Mouse (Mus musculus) macrophage (primary cell): ENCODE results near the gene Slco3a1. TPM values are rescaled to one million over a fixed set of nuclear protein-coding genes. Genes with fewer than 3 reads are reported as not detected.

Experiments
- H3K27ac ChIP-seq: fragments of 350-480 bp; formaldehyde crosslinking; 2 replicates; pipeline ENCODE4 v1.9.0; 2021
- H3K36me3 ChIP-seq: fragments of 350-480 bp; formaldehyde crosslinking; 2 replicates; pipeline ENCODE4 v1.9.0; 2021; ENCODE audit errors: inconsistent target
- H3K4me3 ChIP-seq: fragments of 350-480 bp; formaldehyde crosslinking; 2 replicates; pipeline ENCODE4 v1.9.0; 2021; ENCODE audit errors: inconsistent target
- H3K79me2 ChIP-seq: fragments of 350-480 bp; formaldehyde crosslinking; 2 replicates; pipeline ENCODE4 v1.9.0; 2021; ENCODE audit errors: inconsistent target
- WGBS: methylation state at CpG from one replicate; pipeline ENCODE4 v1.1.7; 2026; ENCODE audit warnings: inconsistent platforms; ENCODE audit not compliant: missing documents; 5-methylcytosine and 5-hydroxymethylcytosine counted together
- polyA plus RNA-seq: library from polyadenylated mRNA; stranded (reverse); fragments of 250-400 nt; gene quantifications from 3 replicates; pipeline ENCODE4 v1.2.4, GENCODE M21; 2018; ENCODE audit warnings: inconsistent platforms

The Slco3a1 gene
- polyA plus RNA-seq, 1 experiment from 2014 or later, result 1.2 TPM

DNA sequence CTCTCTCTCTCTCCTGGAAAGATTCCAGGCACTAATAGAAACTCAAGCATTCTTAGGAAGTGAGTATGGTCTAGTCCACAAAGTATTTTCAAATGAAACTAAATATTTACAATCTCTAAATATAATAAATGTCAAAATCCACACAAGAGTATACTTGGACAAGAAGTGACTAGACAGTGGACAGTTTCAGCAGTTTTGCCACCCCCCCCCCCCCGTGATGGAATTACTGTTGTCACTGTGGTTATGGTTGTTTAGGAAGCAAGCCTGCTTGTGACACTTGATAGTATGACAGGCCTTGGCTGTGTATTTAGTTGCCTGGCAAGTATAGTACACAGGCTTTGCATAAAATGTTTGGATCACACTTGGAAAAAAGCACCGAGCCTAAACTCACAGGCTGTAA is 192.9 kb downstream of the Slco3a1 start:
- Histone ChIP-seq H3K36me3 (no peaks in the 10 kb centered on the region), H3K79me2 (no peaks in the 10 kb centered on the region), H3K27ac (no peak overlapping the region), H3K4me3 (no peak overlapping the region)
- WGBS, result 80% methylated on average over 2 of the region's 2 CpGs

DNA sequence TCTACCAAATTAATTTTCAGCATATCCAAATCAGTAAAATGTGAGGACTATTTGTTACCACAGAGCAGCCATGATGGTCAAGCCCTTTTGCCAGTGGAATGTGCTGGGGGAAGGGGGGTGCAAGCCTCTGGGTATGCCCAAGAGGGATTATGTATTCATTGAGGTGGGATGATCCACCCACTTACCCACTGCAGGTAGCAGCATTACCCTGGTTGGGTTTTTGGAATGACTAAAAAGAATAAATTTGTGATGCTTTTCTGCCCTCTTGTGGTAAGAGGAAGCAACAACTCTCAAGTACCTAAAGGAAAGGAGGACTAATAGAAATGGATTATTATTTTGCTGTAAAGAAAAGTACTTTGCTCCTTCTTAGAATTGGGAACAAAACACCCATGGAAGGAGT is 197.6 kb downstream of the Slco3a1 start:
- no peaks in the 10 kb centered on the region for H3K79me2 ChIP-seq
- H3K4me3 ChIP-seq, result no peak overlapping the region
- H3K36me3 ChIP-seq, result no peaks in the 10 kb centered on the region
- no peak overlapping the region for H3K27ac ChIP-seq

DNA sequence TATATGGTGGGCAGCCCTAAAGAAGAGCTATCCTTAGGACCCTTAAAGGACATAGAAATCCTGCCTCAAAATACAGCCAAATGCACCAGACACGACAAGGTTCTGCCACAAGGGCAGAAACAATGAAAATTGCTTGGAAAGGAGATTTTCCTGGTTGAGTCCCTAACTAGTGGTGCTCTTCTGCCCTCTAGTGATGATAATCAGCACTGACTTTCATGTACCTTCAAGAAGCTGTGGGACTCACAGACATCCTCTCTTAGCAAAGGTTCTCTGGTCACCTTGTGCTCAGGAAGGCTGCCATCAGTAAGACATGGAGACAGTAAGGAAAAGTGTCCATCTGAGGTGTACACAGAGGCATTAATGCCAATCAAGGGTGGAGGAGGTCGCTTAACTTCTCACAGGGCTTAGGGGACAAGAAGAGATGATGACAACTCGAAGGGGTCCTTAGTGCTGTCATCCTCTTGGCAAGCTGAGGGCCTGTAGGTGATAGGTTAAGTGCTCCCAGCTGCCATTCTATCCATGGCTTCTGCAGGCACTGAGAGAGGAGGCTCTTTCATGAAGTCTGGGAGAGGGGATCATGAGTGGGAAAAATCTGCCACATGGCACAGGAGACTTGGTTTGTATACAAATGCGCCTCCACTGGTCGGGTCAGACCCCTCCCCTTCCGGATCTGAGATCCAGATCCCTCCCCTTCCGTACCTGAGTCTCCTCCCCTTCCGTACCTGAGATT is 199.9 kb downstream of the Slco3a1 start:
- WGBS, result 79% methylated on average over 8 of the region's 8 CpGs
- no peak overlapping the region for H3K4me3 ChIP-seq
- H3K79me2 ChIP-seq, result no peaks in the 10 kb centered on the region
- no peak overlapping the region for H3K27ac ChIP-seq
- H3K36me3 ChIP-seq, result no peaks in the 10 kb centered on the region

DNA sequence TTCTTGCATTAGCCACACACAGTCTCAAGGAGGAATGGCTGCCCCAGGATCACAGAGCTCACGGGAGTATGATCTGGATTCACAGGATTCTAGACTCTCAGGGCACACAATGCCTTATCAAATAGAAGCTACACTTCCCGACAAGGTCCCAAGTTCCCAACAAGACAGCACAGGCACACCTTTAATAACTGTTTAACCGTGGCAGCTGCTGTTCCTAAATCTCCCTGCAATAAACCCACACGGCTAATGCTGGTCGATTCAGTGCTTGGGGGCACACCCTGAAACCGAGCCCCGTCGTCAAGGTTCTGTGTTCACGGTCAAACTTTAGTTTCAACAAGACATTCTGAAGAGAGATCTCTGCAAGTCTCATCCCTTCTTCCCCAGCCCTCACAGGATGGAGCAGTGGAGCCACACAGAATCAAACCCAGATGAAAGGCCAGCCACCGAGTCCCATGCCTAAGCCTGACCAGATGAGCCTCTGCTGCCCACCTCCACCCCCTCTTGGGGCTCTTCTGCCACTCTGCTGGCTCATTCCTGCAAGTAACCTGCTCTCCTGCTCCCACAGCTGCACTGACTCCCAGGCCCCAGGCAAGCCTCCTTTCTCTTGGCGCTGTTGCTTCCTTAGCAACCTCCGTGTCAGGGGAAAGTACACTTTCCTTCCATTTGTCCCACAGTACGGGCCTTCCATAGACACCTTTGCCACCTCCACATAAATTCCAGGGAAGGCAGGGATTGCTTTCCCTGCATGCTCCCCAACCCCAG is 200.7 kb downstream of the Slco3a1 start:
- no peaks in the 10 kb centered on the region for H3K79me2 ChIP-seq
- no peak overlapping the region for H3K4me3 ChIP-seq
- WGBS, result 92% methylated on average over 13 of the region's 13 CpGs
- no peak overlapping the region for H3K27ac ChIP-seq
- H3K36me3 ChIP-seq, result no peaks in the 10 kb centered on the region

DNA sequence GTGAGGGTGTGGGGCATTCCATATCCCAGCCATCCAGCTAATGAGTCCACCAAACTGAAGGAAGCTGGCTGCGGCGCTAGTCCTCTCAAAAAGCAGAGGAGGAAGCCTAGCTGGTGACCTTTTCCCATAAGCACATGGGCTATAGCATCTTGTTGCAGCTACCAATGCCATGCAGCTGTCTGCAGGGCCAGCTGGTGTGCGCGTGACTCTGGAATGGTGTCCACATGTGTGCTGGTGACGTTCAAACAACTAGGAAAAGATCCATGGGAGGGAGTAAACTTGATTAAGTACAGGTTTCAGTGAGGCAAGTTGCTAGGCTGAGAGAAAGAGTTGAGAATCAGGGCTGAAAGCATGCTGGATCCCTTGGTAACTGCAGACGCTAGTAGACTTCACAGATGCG is 201.3 kb downstream of the Slco3a1 start:
- H3K4me3 ChIP-seq, result no peak overlapping the region
- 96% methylated on average over 7 of the region's 7 CpGs for WGBS
- H3K79me2 ChIP-seq, result no peaks in the 10 kb centered on the region
- H3K27ac ChIP-seq, result no peak overlapping the region
- H3K36me3 ChIP-seq, result no peaks in the 10 kb centered on the region

DNA sequence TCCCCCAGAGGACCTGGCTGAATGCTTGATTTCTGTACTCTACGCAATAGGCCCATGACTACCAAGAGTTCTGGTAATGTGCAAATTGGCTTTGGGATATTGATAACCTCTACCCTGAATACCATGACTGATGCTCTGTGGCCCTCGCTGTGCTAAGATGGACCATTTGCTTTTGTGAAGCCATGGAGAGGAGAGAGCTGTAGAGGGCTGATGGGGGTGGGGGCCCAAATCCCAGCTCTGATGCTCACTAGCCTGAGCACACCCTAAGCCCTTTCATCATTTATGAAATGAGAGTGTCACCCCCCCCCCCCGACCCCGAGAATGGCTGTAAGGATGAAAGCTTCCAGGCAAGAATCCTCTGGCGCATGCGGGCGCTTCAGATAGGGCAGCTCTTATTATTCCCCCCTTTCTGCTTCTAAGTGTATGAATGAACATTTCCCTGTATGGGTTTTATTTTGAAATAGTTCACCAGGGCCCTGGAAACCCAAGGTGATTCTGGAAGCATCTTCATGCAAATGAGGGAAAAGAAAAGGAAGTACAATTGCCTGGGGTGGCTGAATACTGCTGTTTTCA is 206.2 kb downstream of the Slco3a1 start:
- 98% methylated on average over 7 of the region's 7 CpGs for WGBS
- H3K27ac ChIP-seq, result no peak overlapping the region
- no peaks in the 10 kb centered on the region for H3K79me2 ChIP-seq
- H3K4me3 ChIP-seq, result no peak overlapping the region
- H3K36me3 ChIP-seq, result no peaks in the 10 kb centered on the region

DNA sequence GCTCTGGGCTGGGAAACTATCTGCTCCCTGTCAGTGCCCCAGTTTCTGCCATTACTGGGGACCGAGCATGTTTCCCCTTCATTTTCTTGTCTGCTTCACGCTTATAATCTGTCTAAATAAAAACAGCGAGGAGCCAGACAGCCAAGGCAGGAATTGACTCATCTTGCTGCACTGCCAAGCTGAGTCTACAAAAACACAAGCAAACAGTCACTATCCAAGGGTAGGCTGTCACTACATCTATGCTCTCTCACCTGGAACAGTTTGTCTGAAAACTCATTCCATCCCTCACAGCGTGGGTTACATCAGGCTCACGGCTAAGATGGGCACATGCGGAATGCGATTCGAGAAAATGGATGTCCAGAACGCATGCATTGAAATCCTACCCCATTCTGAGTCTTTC is 207.6 kb downstream of the Slco3a1 start:
- no peaks in the 10 kb centered on the region for H3K79me2 ChIP-seq
- no peaks in the 10 kb centered on the region for H3K36me3 ChIP-seq
- WGBS, result 95% methylated on average over 9 of the region's 9 CpGs
- no peak overlapping the region for H3K27ac ChIP-seq
- no peak overlapping the region for H3K4me3 ChIP-seq

DNA sequence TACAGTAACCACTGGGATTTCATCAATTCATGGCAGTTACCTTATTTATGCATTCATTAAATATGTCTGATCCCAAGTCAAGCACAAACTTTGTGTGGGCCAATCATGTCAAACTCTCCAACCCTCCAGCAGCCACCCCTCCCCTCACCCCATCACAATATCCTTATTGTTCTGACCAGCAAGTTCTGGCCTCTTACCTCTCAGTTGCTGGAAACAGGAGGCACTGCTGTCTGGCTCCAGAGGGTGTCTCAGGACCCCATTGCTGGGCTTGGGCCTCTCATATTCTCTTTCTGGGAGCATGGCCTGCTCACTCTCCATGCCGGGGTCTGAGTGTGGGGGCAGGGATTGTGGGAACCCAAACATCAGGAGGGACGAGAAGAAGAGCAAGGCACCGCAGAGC is 208.1 kb downstream of the Slco3a1 start:
- Histone ChIP-seq H3K36me3 (no peaks in the 10 kb centered on the region), H3K4me3 (no peak overlapping the region), H3K79me2 (no peaks in the 10 kb centered on the region), H3K27ac (no peak overlapping the region)
- WGBS, result 95% methylated on average over 3 of the region's 3 CpGs

DNA sequence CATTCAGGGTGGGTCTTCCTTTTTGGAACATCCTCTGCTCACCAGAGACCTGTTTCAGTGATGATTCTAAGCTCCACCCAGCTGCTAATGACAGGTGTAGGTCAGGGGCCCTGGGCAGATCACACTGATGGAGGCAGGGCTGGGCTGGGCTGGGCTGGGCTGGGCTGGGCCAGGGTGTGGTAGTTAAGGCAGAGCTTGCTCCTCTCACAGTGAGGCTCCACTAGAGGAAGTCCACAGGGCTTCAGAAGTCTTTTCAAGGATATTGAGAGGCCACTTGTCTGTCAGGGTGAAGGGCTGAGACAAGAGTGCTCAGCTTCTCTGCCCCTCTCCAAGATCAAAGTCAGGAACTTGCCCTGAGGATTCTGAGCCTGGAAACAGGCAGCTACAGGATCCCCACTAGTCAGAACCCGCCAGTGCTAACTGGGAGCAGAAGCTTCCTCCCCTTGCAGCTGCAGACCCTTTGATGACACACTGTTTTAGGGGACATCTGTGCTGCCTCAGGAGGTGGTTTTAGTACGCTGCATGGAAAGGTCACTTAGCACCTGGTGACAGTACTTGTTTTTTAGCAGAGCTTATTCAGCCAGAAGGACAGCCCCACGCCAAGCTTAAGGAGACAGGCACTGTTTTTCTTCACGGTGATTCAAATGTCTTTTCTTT is 213.3 kb downstream of the Slco3a1 start:
- Histone ChIP-seq H3K27ac (no peak overlapping the region), H3K4me3 (no peak overlapping the region), H3K79me2 (no peaks in the 10 kb centered on the region), H3K36me3 (no peaks in the 10 kb centered on the region)
- WGBS, result 92% methylated on average over 4 of the region's 4 CpGs

DNA sequence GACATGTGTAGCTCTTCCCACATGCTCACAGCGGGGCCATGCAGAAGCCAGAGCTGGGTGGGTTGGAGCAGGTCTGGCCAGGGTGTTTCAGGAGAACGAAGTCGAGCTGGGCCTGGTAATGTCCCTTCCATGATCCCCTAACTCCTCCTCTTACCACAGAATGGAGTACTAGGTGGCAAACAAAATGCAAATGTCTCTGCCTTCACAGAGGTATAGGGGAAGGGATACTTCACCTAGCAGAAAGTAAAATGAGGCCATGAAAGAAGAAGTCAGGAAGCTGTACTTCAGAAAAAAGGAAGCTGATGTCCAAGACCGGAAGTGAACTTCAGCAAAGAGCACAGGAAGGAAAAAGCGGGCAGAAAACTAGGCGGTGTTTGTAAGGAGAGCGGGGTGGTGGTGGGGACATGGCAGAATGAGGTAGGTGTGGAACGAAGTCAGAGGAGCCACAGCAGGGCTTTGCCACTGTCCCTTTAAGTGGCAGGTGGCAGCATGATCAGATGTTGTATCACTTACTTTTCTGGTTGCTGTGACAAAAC is 214.1 kb downstream of the Slco3a1 start:
- WGBS, result 37% methylated on average over 8 of the region's 8 CpGs
- no peaks in the 10 kb centered on the region for H3K79me2 ChIP-seq
- no peaks in the 10 kb centered on the region for H3K36me3 ChIP-seq
- no peak overlapping the region for H3K27ac ChIP-seq
- H3K4me3 ChIP-seq, result no peak overlapping the region

DNA sequence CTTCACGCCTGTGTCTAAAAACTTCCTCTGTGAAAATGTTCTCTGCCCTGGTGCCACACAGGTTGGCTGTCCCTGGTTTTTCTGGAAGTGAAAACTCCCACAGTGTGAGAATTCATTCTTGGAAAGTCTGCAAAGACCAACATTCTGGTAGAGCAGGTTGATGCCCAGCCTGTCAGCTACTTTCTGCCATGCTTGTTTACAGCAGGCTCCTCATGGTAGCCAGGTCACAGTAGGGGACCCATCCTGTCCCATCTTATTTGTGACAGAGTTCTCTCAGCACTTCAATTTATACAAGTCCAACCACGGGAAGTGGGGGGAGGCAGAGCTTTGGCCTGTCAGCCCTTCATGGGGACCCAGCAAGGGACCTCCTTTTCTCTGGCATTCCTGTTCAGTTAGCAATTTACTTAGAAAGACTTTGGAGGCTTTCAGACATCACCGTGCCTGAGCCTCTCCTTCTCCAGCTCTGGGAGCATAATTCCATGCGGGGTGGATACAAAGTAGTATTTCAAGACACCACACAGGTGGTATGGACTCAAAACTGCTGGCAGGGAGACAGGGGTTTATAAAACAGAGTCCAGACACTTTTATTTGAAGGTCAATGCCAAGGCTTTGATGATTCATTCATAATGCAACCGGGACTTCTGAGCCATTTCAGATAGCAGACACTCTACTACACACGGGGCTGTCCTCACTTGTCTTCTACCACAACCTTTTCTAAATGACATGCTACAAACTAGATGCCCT is 216.7 kb downstream of the Slco3a1 start:
- WGBS, result 81% methylated on average over 6 of the region's 6 CpGs

DNA sequence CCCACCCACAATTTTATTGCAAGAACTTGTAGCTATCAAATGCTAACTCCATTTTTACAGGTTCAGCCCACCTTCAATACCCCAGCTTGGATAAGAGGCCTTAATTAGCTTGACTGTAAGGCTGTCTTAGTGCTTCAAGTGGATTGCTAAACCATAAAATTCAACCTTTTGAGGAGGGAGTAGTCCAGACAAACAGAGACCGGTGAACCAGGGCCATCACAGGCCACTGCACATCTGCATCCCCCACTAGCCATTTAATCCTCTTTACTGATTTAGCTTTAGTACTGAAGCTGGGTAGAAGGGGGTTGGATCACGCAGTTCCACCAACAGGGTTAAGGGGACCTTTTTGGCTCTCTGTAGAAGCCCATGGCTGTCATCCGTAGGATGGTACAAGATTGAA is 222.3 kb downstream of the Slco3a1 start:
- no peak overlapping the region for H3K4me3 ChIP-seq
- WGBS, result 95% methylated on average over 3 of the region's 3 CpGs

More for the DNA sequence above, 216.7 kb downstream of the Slco3a1 start:
- Histone ChIP-seq H3K27ac (no peak overlapping the region), H3K79me2 (no peaks in the 10 kb centered on the region), H3K4me3 (no peak overlapping the region), H3K36me3 (no peaks in the 10 kb centered on the region)

DNA sequence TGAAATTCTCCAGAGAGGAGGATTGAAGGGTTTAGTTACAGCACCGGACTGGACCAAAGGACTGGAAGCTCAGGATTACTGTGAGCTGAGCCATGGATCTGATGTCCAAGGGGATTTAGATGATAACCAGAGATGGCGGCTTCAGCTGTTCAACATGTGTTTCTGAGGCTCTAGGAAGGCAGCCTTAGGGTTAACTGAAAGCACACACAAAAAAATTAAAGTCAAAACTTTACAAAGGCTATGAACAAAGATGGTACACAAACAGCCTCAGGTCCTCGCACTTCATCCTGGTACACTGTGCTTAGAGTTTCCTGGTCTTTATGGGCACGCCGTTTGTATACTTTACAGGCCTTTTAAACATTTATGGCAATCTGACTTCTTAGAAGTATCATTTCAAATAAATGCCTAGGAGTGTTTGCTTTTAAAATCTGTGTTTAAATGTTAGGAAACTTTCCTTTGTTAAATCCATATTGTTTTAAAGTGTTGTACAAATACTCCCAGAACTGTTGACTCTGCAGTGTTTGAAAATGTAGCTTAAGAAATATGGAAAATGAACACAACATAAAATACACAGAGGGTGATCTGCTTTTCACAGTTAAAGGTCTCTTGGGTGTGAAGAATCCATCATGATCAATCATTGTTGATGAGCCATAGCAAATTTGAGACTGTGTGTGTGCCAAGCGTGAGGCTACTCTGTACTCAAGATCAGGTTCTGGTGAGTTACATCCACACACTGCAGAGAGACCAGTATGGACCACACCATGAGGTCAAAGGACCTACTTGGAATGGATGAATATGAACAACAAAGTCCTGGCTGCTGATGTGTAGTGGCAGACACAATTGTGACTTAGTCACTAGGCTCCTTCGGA is 223.5 kb downstream of the Slco3a1 start:
- H3K4me3 ChIP-seq, result no peak overlapping the region
- 91% methylated on average over 7 of the region's 7 CpGs for WGBS
- H3K79me2 ChIP-seq, result no peaks in the 10 kb centered on the region

More for the DNA sequence above, 222.3 kb downstream of the Slco3a1 start:
- H3K79me2 ChIP-seq, result no peaks in the 10 kb centered on the region
- no peaks in the 10 kb centered on the region for H3K36me3 ChIP-seq
- H3K27ac ChIP-seq, result no peak overlapping the region

More for the DNA sequence above, 223.5 kb downstream of the Slco3a1 start:
- no peak overlapping the region for H3K27ac ChIP-seq
- no peaks in the 10 kb centered on the region for H3K36me3 ChIP-seq
